Mouse (Mus musculus): Measurements from ENCODE around the gene Iqcf1. TPM values are rescaled to one million over a fixed set of nuclear protein-coding genes. Genes with fewer than 3 reads are reported as not detected.
"Not testable (repeated sequence)": the region's sequence is repeated elsewhere in the genome, so short reads cannot be mapped to it uniquely, and the experiment has no call there.

The Iqcf1 gene
- total RNA-seq, 2 experiments from 2014 or later, result not detected

- DNase-seq, result no peak
- intact Hi-C loops (cut with DNase I), result no loop called here
Measured at GRCm38 (mm10) chr9:106480541-106480940, 19.2 kb upstream of the Iqcf1 start.

GRCm38 (mm10) chr9:106481075-106481474 is 18.7 kb upstream of the Iqcf1 start:
- no peak for DNase-seq
- intact Hi-C loops (cut with DNase I), result no loop called here

GRCm38 (mm10) chr9:106481676-106482075 is 18.1 kb upstream of the Iqcf1 start:
- DNase-seq, result no peak
- intact Hi-C loops (cut with DNase I), result no loop called here

GRCm38 (mm10) chr9:106482578-106483115 is 17.1 kb upstream of the Iqcf1 start:
- no peak for DNase-seq
- intact Hi-C loops (cut with DNase I), result no loop called here

- intact Hi-C loops (cut with DNase I), result no loop called here
- no peak for DNase-seq
Measured at GRCm38 (mm10) chr9:106483136-106483535, 16.6 kb upstream of the Iqcf1 start.

GRCm38 (mm10) chr9:106483606-106484005 is 16.2 kb upstream of the Iqcf1 start:
- intact Hi-C loops (cut with DNase I), result no loop called here
- no peak for DNase-seq

GRCm38 (mm10) chr9:106485076-106485475 is 14.7 kb upstream of the Iqcf1 start:
- intact Hi-C loops (cut with DNase I), result no loop called here

GRCm38 (mm10) chr9:106487602-106488001 is 12.2 kb upstream of the Iqcf1 start:
- intact Hi-C loops (cut with DNase I); DNase-seq: not testable (repeated sequence)

More at GRCm38 (mm10) chr9:106485076-106485475, 14.7 kb upstream of the Iqcf1 start:
- DNase-seq, result no peak

GRCm38 (mm10) chr9:106501846-106502245 is 2.1 kb downstream of the Iqcf1 start:
- intact Hi-C loops (cut with DNase I), result no loop called here
- DNase-seq, result no peak

GRCm38 (mm10) chr9:106504246-106504645 is 4.5 kb downstream of the Iqcf1 start:
- no peak for DNase-seq
- intact Hi-C loops (cut with DNase I), result no loop called here

- DNase-seq, result no peak
- intact Hi-C loops (cut with DNase I), result no loop called here
Measured at GRCm38 (mm10) chr9:106509356-106509755, 9.6 kb downstream of the Iqcf1 start.

GRCm38 (mm10) chr9:106512729-106513450 is 13.1 kb downstream of the Iqcf1 start:
- no peak for DNase-seq
- intact Hi-C loops (cut with DNase I), result no loop called here

GRCm38 (mm10) chr9:106513566-106513965 is 13.8 kb downstream of the Iqcf1 start:
- intact Hi-C loops (cut with DNase I), result no loop called here
- DNase-seq, result no peak

GRCm38 (mm10) chr9:106514273-106514672 is 14.5 kb downstream of the Iqcf1 start, which contains the start of gene Iqcf5:
Gene Iqcf5, plus strand, starts transcription at chr9:106514573.
- DNase-seq, result no peak
- intact Hi-C loops (cut with DNase I), result no loop called here

GRCm38 (mm10) chr9:106519433-106519832 is 19.7 kb downstream of the Iqcf1 start:
- DNase-seq, result no peak
- intact Hi-C loops (cut with DNase I), result loop anchor here (5.0 kb wide), 1 partner anchor 837 kb away; no protein-coding TSS in a partner anchor

- no peak for DNase-seq
- intact Hi-C loops (cut with DNase I), result loop anchor here (5.0 kb wide), 1 partner anchor 838 kb away; no protein-coding TSS in a partner anchor
Measured at GRCm38 (mm10) chr9:106519909-106520308, 20.1 kb downstream of the Iqcf1 start.

- intact Hi-C loops (cut with DNase I), result no loop called here
- DNase-seq, result no peak
Measured at GRCm38 (mm10) chr9:106531833-106532232, 32.1 kb downstream of the Iqcf1 start.

- intact Hi-C loops (cut with DNase I), result no loop called here
- no peak for DNase-seq
Measured at GRCm38 (mm10) chr9:106534296-106534695, 34.5 kb downstream of the Iqcf1 start.

GRCm38 (mm10) chr9:106534975-106535374 is 35.2 kb downstream of the Iqcf1 start:
- intact Hi-C loops (cut with DNase I), result no loop called here
- no peak for DNase-seq
